Mouse (Mus musculus): Measurements from ENCODE around the gene Gm4858. TPM values are rescaled to one million over a fixed set of nuclear protein-coding genes. Genes with fewer than 3 reads are reported as not detected.

The Gm4858 gene
- polyA plus RNA-seq (2015; fragmentation: Illumina TruSeq; extraction: RNeasy Lipid Tissue Mini Kit (QIAGEN cat#74804); ENCODE audit: insufficient read depth, low read depth, low replicate concordance) = not detected

GRCm38 (mm10) chr3:93068523-93068922 is at the start of gene Gm4858:
TSS of gene Gm4858 (plus strand) at chr3:93068823.

GRCm38 (mm10) chr3:93018960-93019359 is 49.7 kb upstream of the Gm4858 start, which contains the start of gene Lce1m:
TSS of gene Lce1m (minus strand) at chr3:93019060.

Other genes with a start within 250 kb of the Gm4858 start
- not detected for gene Kprp, start 241.6 kb upstream of the Gm4858 start, polyA plus RNA-seq (2015; fragmentation: Illumina TruSeq; extraction: RNeasy Lipid Tissue Mini Kit (QIAGEN cat#74804); ENCODE audit: insufficient read depth, low read depth, low replicate concordance)
- gene Lce1l, start 217.5 kb upstream of the Gm4858 start, polyA plus RNA-seq (2015; fragmentation: Illumina TruSeq; extraction: RNeasy Lipid Tissue Mini Kit (QIAGEN cat#74804); ENCODE audit: insufficient read depth, low read depth, low replicate concordance) = not detected
- gene 2310050C09Rik, start 198.6 kb upstream of the Gm4858 start, polyA plus RNA-seq (2015; fragmentation: Illumina TruSeq; extraction: RNeasy Lipid Tissue Mini Kit (QIAGEN cat#74804); ENCODE audit: insufficient read depth, low read depth, low replicate concordance) = not detected
- gene Lce3a, start 142.6 kb upstream of the Gm4858 start, polyA plus RNA-seq (2015; fragmentation: Illumina TruSeq; extraction: RNeasy Lipid Tissue Mini Kit (QIAGEN cat#74804); ENCODE audit: insufficient read depth, low read depth, low replicate concordance) = not detected
- not detected for gene Lce3b, start 135.8 kb upstream of the Gm4858 start, polyA plus RNA-seq (2015; fragmentation: Illumina TruSeq; extraction: RNeasy Lipid Tissue Mini Kit (QIAGEN cat#74804); ENCODE audit: insufficient read depth, low read depth, low replicate concordance)
- not detected for gene Lce3c, start 124.3 kb upstream of the Gm4858 start, polyA plus RNA-seq (2015; fragmentation: Illumina TruSeq; extraction: RNeasy Lipid Tissue Mini Kit (QIAGEN cat#74804); ENCODE audit: insufficient read depth, low read depth, low replicate concordance)
- not detected for gene Lce3d, start 111.4 kb upstream of the Gm4858 start, polyA plus RNA-seq (2015; fragmentation: Illumina TruSeq; extraction: RNeasy Lipid Tissue Mini Kit (QIAGEN cat#74804); ENCODE audit: insufficient read depth, low read depth, low replicate concordance)
- gene Lce3e, start 101.8 kb upstream of the Gm4858 start, polyA plus RNA-seq (2015; fragmentation: Illumina TruSeq; extraction: RNeasy Lipid Tissue Mini Kit (QIAGEN cat#74804); ENCODE audit: insufficient read depth, low read depth, low replicate concordance) = not detected
- not detected for gene Lce3f, start 76.6 kb upstream of the Gm4858 start, polyA plus RNA-seq (2015; fragmentation: Illumina TruSeq; extraction: RNeasy Lipid Tissue Mini Kit (QIAGEN cat#74804); ENCODE audit: insufficient read depth, low read depth, low replicate concordance)
- gene Crct1, start 53.1 kb upstream of the Gm4858 start, polyA plus RNA-seq (2015; fragmentation: Illumina TruSeq; extraction: RNeasy Lipid Tissue Mini Kit (QIAGEN cat#74804); ENCODE audit: insufficient read depth, low read depth, low replicate concordance) = not detected
- gene Lce1m, start 49.8 kb upstream of the Gm4858 start, polyA plus RNA-seq (2015; fragmentation: Illumina TruSeq; extraction: RNeasy Lipid Tissue Mini Kit (QIAGEN cat#74804); ENCODE audit: insufficient read depth, low read depth, low replicate concordance) = not detected
- gene Crnn, start 76.0 kb downstream of the Gm4858 start, polyA plus RNA-seq (2015; fragmentation: Illumina TruSeq; extraction: RNeasy Lipid Tissue Mini Kit (QIAGEN cat#74804); ENCODE audit: insufficient read depth, low read depth, low replicate concordance) = not detected
- not detected for gene Flg2, start 128.5 kb downstream of the Gm4858 start, polyA plus RNA-seq (2015; fragmentation: Illumina TruSeq; extraction: RNeasy Lipid Tissue Mini Kit (QIAGEN cat#74804); ENCODE audit: insufficient read depth, low read depth, low replicate concordance)
- not detected for gene Flg, start 204.7 kb downstream of the Gm4858 start, polyA plus RNA-seq (2015; fragmentation: Illumina TruSeq; extraction: RNeasy Lipid Tissue Mini Kit (QIAGEN cat#74804); ENCODE audit: insufficient read depth, low read depth, low replicate concordance)

All from pancreas, adult 10 weeks (tissue).